Mouse (Mus musculus): ENCODE measurements around the gene Tmem247.

Tmem247 gene

GRCm38 (mm10) chr17:86962894-86963585, 45.9 kb downstream of the Tmem247 start, which contains the start of gene Rhoq:
Rhoq (plus strand) TSS chr17:86963082.
- DNase-seq (ENCODE audit: low spot score) = peak; percentile 73

GRCm38 (mm10) chr17:86963586-86963902, 46.4 kb downstream of the Tmem247 start:
- DNase-seq (ENCODE audit: low spot score) = no peak

- no peak for DNase-seq (ENCODE audit: low spot score)
Observed at GRCm38 (mm10) chr17:86964041-86964440, 46.9 kb downstream of the Tmem247 start.

GRCm38 (mm10) chr17:86964502-86964901, 47.4 kb downstream of the Tmem247 start:
- peak; percentile 54 for DNase-seq (ENCODE audit: low spot score)

- no peak for DNase-seq (ENCODE audit: low spot score)
Observed at GRCm38 (mm10) chr17:86965121-86965520, 48.0 kb downstream of the Tmem247 start.

- no peak for DNase-seq (ENCODE audit: low spot score)
Observed at GRCm38 (mm10) chr17:86966040-86966439, 48.9 kb downstream of the Tmem247 start.

GRCm38 (mm10) chr17:86967048-86967447, 49.9 kb downstream of the Tmem247 start:
- no peak for DNase-seq (ENCODE audit: low spot score)

- DNase-seq (ENCODE audit: low spot score) = no peak
Observed at GRCm38 (mm10) chr17:86967536-86968525, 50.7 kb downstream of the Tmem247 start.

- DNase-seq (ENCODE audit: low spot score) = no peak
Observed at GRCm38 (mm10) chr17:86968581-86968980, 51.4 kb downstream of the Tmem247 start.

GRCm38 (mm10) chr17:86969582-86969981, 52.4 kb downstream of the Tmem247 start:
- DNase-seq (ENCODE audit: low spot score) = no peak

GRCm38 (mm10) chr17:86970026-86970750, 53.0 kb downstream of the Tmem247 start:
- no peak for DNase-seq (ENCODE audit: low spot score)

- DNase-seq (ENCODE audit: low spot score) = no peak
Observed at GRCm38 (mm10) chr17:86971036-86971435, 53.9 kb downstream of the Tmem247 start.

GRCm38 (mm10) chr17:86971860-86972259, 54.7 kb downstream of the Tmem247 start:
- no peak for DNase-seq (ENCODE audit: low spot score)

Measured in ovary, postnatal 14 days (tissue).